In the genomic region with DNA sequence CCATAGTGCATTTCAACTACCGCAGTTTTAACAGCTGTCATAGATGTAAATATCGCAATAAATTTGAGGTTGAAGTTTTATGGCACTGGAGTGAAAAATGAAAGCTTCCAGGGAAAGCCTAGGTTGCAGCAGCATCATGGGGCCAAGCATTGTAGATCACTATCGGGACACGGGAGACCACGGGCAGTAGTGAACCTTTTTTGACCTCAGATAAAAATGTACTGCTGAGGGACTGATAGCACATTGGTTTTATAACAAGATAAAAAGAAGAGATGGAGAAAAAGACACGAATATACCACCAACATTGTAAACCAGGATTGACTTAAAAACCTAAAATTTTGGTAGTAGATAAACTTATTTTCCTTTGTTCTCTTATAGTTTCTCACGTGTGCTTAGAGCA, we compare ENCODE assay signal across 22 mouse cellular contexts.
DNase-seq lines count a peak whose midpoint lies in the region; ATAC-seq and TF ChIP-seq lines count a peak whose summit lies in the region.
"Had no signal": no experiment of that assay in that cellular context is flagged by ENCODE, and none has a peak within 500 bp of the region (broad histone marks: within the 10 kb centered on the region; RNA-seq: fewer than 3 reads in every experiment).

No protein-coding gene starts in this region.

- no peak overlapping the region for H3K27ac ChIP-seq in kidney, postnatal 0 days
- H3K27ac ChIP-seq: embryonic facial prominence, embryonic 13.5 days; embryonic facial prominence, embryonic 15.5 days; forebrain, embryonic 10.5 days; forebrain, embryonic 12.5 days had no signal

- no peak overlapping the region for H3K9ac ChIP-seq in kidney, postnatal 0 days (ENCODE audit: low read depth, low read length)
- H3K9ac ChIP-seq: embryonic facial prominence, embryonic 13.5 days; embryonic facial prominence, embryonic 15.5 days; forebrain, embryonic 12.5 days had no signal

- peak; percentile 47 for DNase-seq in kidney, postnatal 0 days (ENCODE audit: low spot score)
- DNase-seq in kidney, adult 11 months, result no peak
- DNase-seq in embryo, embryonic 11 days, result no peak
- DNase-seq: adrenal gland, adult 2 months; adrenal gland, postnatal 10 days; adrenal gland, postnatal 25 days; B cell, adult 2 months; cerebellum, adult 11 months; cerebellum, adult 18-20 months; cerebellum, adult 8-10 months; cerebellum, adult 9-11 months; cerebellum, postnatal 14 days; cerebellum, postnatal 36 days had no signal

- WGBS in kidney, postnatal 0 days, result 58% methylated on average over 7 of the region's 7 CpGs

- no peaks in the 10 kb centered on the region for H3K36me3 ChIP-seq in kidney, postnatal 0 days (ENCODE audit: insufficient read depth, low read length)
- H3K36me3 ChIP-seq in C2C12 (ENCODE audit: control insufficient read depth, insufficient read depth), result no peaks in the 10 kb centered on the region
- H3K36me3 ChIP-seq: embryonic facial prominence, embryonic 13.5 days; embryonic facial prominence, embryonic 15.5 days; forebrain, embryonic 10.5 days; forebrain, embryonic 12.5 days had no signal

- H3K79me3 ChIP-seq in C2C12 (ENCODE audit: low read depth), result no peaks in the 10 kb centered on the region

- H3K4me2 ChIP-seq in kidney, postnatal 0 days (ENCODE audit: low read length), result no peak overlapping the region
- H3K4me2 ChIP-seq: embryonic facial prominence, embryonic 13.5 days; embryonic facial prominence, embryonic 15.5 days; forebrain, embryonic 12.5 days had no signal

- H3K4me1 ChIP-seq in kidney, postnatal 0 days (replicated peaks; ENCODE audit: insufficient read depth, low read length), result no peaks in the 10 kb centered on the region
- H3K4me1 ChIP-seq: embryonic facial prominence, embryonic 15.5 days; forebrain, embryonic 10.5 days; forebrain, embryonic 12.5 days had no signal

- ATAC-seq in kidney, postnatal 0 days (replicated peaks; ENCODE audit: low FRiP score, low read depth), result no peak
- 0 out of 2 replicates have a peak, but pooled peaks have one; percentile 8 for ATAC-seq in common myeloid progenitor, adult 5-6 weeks (replicated peaks; ENCODE audit: low read depth, poor library complexity, severe bottlenecking)
- ATAC-seq: forebrain, embryonic 14.5 days; forebrain, embryonic 16.5 days had no signal

- TF ChIP-seq CTCF in kidney, postnatal 0 days (IDR thresholded peaks at IDR 0.05; ENCODE audit: low read depth), result no peak
- no peak for TF ChIP-seq CTCF in C2C12 (IDR thresholded peaks at IDR 0.05; ENCODE audit: control insufficient read depth, insufficient read depth, insufficient read length)

- H3K79me2 ChIP-seq in C2C12 (ENCODE audit: control insufficient read depth, insufficient read depth), result no peaks in the 10 kb centered on the region

- H3ac ChIP-seq in C2C12 (ENCODE audit: control insufficient read depth, insufficient read length, low read depth), result no peak overlapping the region

- no peaks in the 10 kb centered on the region for H3K9me3 ChIP-seq in kidney, postnatal 0 days (replicated peaks; ENCODE audit: low read length)
- H3K9me3 ChIP-seq: embryonic facial prominence, embryonic 13.5 days; embryonic facial prominence, embryonic 15.5 days; forebrain, embryonic 10.5 days; forebrain, embryonic 12.5 days had no signal

- H3K27me3 ChIP-seq in kidney, postnatal 0 days (ENCODE audit: insufficient read depth, low read length), result no peaks in the 10 kb centered on the region
- no peaks in the 10 kb centered on the region for H3K27me3 ChIP-seq in C2C12 (ENCODE audit: control insufficient read depth, insufficient read depth, insufficient read length)
- H3K27me3 ChIP-seq: embryonic facial prominence, embryonic 13.5 days; embryonic facial prominence, embryonic 15.5 days; forebrain, embryonic 12.5 days had no signal

- H3K4me3 ChIP-seq in kidney, postnatal 0 days (replicated peaks; ENCODE audit: low read depth, low read length), result no peak overlapping the region
- H3K4me3 ChIP-seq in C2C12 (ENCODE audit: insufficient read depth, poor library complexity, severe bottlenecking), result no peak overlapping the region
- H3K4me3 ChIP-seq: embryonic facial prominence, embryonic 13.5 days; embryonic facial prominence, embryonic 15.5 days; erythroblast, embryonic 14.5 days; forebrain, embryonic 10.5 days; forebrain, embryonic 12.5 days had no signal

TF ChIP-seq in C2C12, 6 proteins besides CTCF, POLR2A, EP300 and RAD21:
- no peak for TF ChIP-seq USF1 (IDR thresholded peaks at IDR 0.05; ENCODE audit: low read depth)
- no peak for TF ChIP-seq MYOG (IDR thresholded peaks at IDR 0.05; ENCODE audit: control insufficient read depth, extremely low read depth, insufficient read length)
- TF ChIP-seq MAX (IDR thresholded peaks at IDR 0.05), result no peak
- no peak for TF ChIP-seq CEBPB (IDR thresholded peaks at IDR 0.05; ENCODE audit: low read depth)
- TF ChIP-seq MYOD1 (IDR thresholded peaks at IDR 0.05; ENCODE audit: control insufficient read depth, insufficient read length, low read depth), result peak; percentile 23
TF ChIP-seq in C2C12: peak in this region for 1.
